Mouse (Mus musculus) CH12.LX (cell line): ENCODE data around the gene Zbtb20. TPM values are rescaled to one million over a fixed set of nuclear protein-coding genes. Genes with fewer than 3 reads are reported as not detected.
A peak's percentile ranks its signal among the peaks of the same experiment; 100 is the strongest.

Experiments
- DNase-seq: peaks from one replicate; pipeline ENCODE4 v3.0.0-alpha.2; 2013; ENCODE audit errors: extremely low read depth
- H3K27ac ChIP-seq: 2 replicates; pipeline ENCODE4 v1.5.1; 2012; ENCODE audit warnings: low read depth, mild to moderate bottlenecking, control low read depth, moderate library complexity; ENCODE audit not compliant: insufficient read depth
- H3K27me3 ChIP-seq: replicated peaks from 2 replicates; pipeline ENCODE3; 2012; ENCODE audit warnings: inconsistent platforms
- H3K36me3 ChIP-seq, 2 experiments: replicated peaks in 1 of 2; 2 replicates each; pipeline versions ENCODE3 to v1.6.1; 2012; ENCODE audit warnings: inconsistent platforms in 1 of 2, low read length in 1 of 2, mild to moderate bottlenecking in 1 of 2, mixed read lengths in 1 of 2, moderate library complexity in 1 of 2; ENCODE audit not compliant: control insufficient read depth in 1 of 2, insufficient read depth in 1 of 2
- H3K4me1 ChIP-seq, 2 experiments: 2 replicates each; pipeline ENCODE4 v1.6.1; 2012; ENCODE audit warnings: inconsistent platforms in 1 of 2, moderate library complexity in 1 of 2; ENCODE audit not compliant: insufficient read depth in 2 of 2, control insufficient read depth in 1 of 2
- H3K4me2 ChIP-seq: 2 replicates; pipeline ENCODE4 v1.6.1; 2012; ENCODE audit warnings: low read depth, mild to moderate bottlenecking, control low read depth; ENCODE audit not compliant: poor library complexity, insufficient read depth, severe bottlenecking
- H3K4me3 ChIP-seq, 3 experiments: fragments of 150-350 bp in 1 of 3; sonication (generic) in 1 of 3; replicated peaks in 1 of 3; 2 replicates each; pipeline versions ENCODE3 to v1.5.1; 2011 to 2012; ENCODE audit warnings: low read depth in 2 of 3, low read length in 2 of 3, mild to moderate bottlenecking in 2 of 3, moderate library complexity in 2 of 3, control low read depth in 1 of 3, improper control_type of control experiment in 1 of 3, inconsistent platforms in 1 of 3, mixed read lengths in 1 of 3; ENCODE audit not compliant: poor library complexity in 1 of 3
- H3K79me2 ChIP-seq: replicated peaks from 2 replicates; pipeline ENCODE4 v1.6.1; 2012; ENCODE audit warnings: mild to moderate bottlenecking, moderate library complexity; ENCODE audit not compliant: control insufficient read depth, poor library complexity, insufficient read depth, severe bottlenecking; ENCODE audit errors: extremely low read depth
- H3K9ac ChIP-seq: 2 replicates; pipeline ENCODE4 v1.6.1; 2012; ENCODE audit warnings: low read depth, mild to moderate bottlenecking, control low read depth, moderate library complexity; ENCODE audit not compliant: insufficient read depth
- H3K9me3 ChIP-seq: replicated peaks from 2 replicates; pipeline ENCODE3; 2012; ENCODE audit warnings: low read length, inconsistent platforms, mixed read lengths
- BHLHE40 ChIP-seq: IDR thresholded peaks from 2 replicates; pipeline ENCODE4 v1.6.1; 2011; ENCODE audit warnings: mild to moderate bottlenecking, low read depth, low read length, improper control_type of control experiment
- CHD1 ChIP-seq: IDR thresholded peaks from 2 replicates; pipeline ENCODE4 v1.6.1; 2012; ENCODE audit warnings: low read depth, low read length, improper control_type of control experiment, inconsistent platforms
- ELF1 ChIP-seq: IDR thresholded peaks from 2 replicates; pipeline ENCODE4 v1.6.1; 2014; ENCODE audit warnings: low read depth, mild to moderate bottlenecking, inconsistent platforms, low read length, improper control_type of control experiment
- EP300 ChIP-seq: IDR thresholded peaks from 2 replicates; pipeline ENCODE4 v1.6.1; 2011; ENCODE audit warnings: low read length, improper control_type of control experiment
- ETS1 ChIP-seq: conservative IDR thresholded peaks from 2 replicates; pipeline ENCODE4 v1.6.1; 2012; ENCODE audit warnings: low read depth, mild to moderate bottlenecking, inconsistent platforms, low read length, improper control_type of control experiment, moderate library complexity
- GABPA ChIP-seq: IDR thresholded peaks from 2 replicates; pipeline ENCODE4 v1.6.1; 2012; ENCODE audit warnings: low read depth, low read length, improper control_type of control experiment, inconsistent platforms; ENCODE audit not compliant: insufficient replicate concordance
- HCFC1 ChIP-seq: IDR thresholded peaks from 2 replicates; pipeline ENCODE4 v1.6.1; 2012; ENCODE audit warnings: low read depth, mild to moderate bottlenecking, inconsistent platforms, low read length, improper control_type of control experiment
- IRF4 ChIP-seq: IDR thresholded peaks from 2 replicates; pipeline ENCODE4 v1.6.1; 2014; ENCODE audit warnings: low read depth, mild to moderate bottlenecking, inconsistent platforms, low read length, improper control_type of control experiment
- JUN ChIP-seq: IDR thresholded peaks from 2 replicates; pipeline ENCODE4 v1.6.1; 2011; ENCODE audit warnings: low read depth, mild to moderate bottlenecking, low read length, improper control_type of control experiment, moderate library complexity; ENCODE audit not compliant: insufficient read depth
- MAFK ChIP-seq: IDR thresholded peaks from 2 replicates; pipeline ENCODE4 v1.6.1; 2011; ENCODE audit warnings: low read length, improper control_type of control experiment; ENCODE audit not compliant: insufficient replicate concordance
- MAX ChIP-seq: IDR thresholded peaks from 2 replicates; pipeline ENCODE4 v1.6.1; 2011; ENCODE audit warnings: low read length, improper control_type of control experiment
- MEF2A ChIP-seq: IDR thresholded peaks from 2 replicates; pipeline ENCODE4 v1.6.1; 2014; ENCODE audit warnings: low read depth, mild to moderate bottlenecking, inconsistent platforms, low read length, improper control_type of control experiment, borderline replicate concordance
- MXI1 ChIP-seq: IDR thresholded peaks from 2 replicates; pipeline ENCODE4 v1.6.1; 2011; ENCODE audit warnings: mild to moderate bottlenecking, low read depth, low read length, improper control_type of control experiment
- NELFE ChIP-seq: IDR thresholded peaks from 2 replicates; pipeline ENCODE4 v1.6.1; 2011; ENCODE audit warnings: low read depth, low read length, improper control_type of control experiment
- PAX5 ChIP-seq: IDR thresholded peaks from 2 replicates; pipeline ENCODE4 v1.6.1; 2012; ENCODE audit warnings: low read length, inconsistent platforms, mixed read lengths
- RAD21 ChIP-seq: IDR thresholded peaks from 2 replicates; pipeline ENCODE4 v1.6.1; 2011; ENCODE audit warnings: low read depth, mild to moderate bottlenecking, low read length, improper control_type of control experiment, moderate library complexity
- SMC3 ChIP-seq: IDR thresholded peaks from 2 replicates; pipeline ENCODE4 v1.6.1; 2011; ENCODE audit warnings: low read depth, low read length, improper control_type of control experiment
- TBP ChIP-seq: conservative IDR thresholded peaks from 2 replicates; pipeline ENCODE4 v1.6.1; 2011; ENCODE audit warnings: low read depth, low read length, improper control_type of control experiment
- TCF12 ChIP-seq: IDR thresholded peaks from 2 replicates; pipeline ENCODE4 v1.6.1; 2014; ENCODE audit warnings: low read depth, mild to moderate bottlenecking, inconsistent platforms, low read length, improper control_type of control experiment
- UBTF ChIP-seq: IDR thresholded peaks from 2 replicates; pipeline ENCODE4 v1.6.1; 2012; ENCODE audit warnings: low read depth, mild to moderate bottlenecking, inconsistent platforms, low read length, improper control_type of control experiment, moderate library complexity
- USF2 ChIP-seq: conservative IDR thresholded peaks from 2 replicates; pipeline ENCODE4 v1.6.1; 2011; ENCODE audit warnings: low read depth, low read length, improper control_type of control experiment
- ZNF384 ChIP-seq: IDR thresholded peaks from 2 replicates; pipeline ENCODE4 v1.6.1; 2012; ENCODE audit warnings: low read depth, low read length, improper control_type of control experiment, inconsistent platforms
- dilution Hi-C: fragments of 300-500 bp; cut with MboI; formaldehyde crosslinking; loops from 2 replicates; pipeline ENCODE4 v1.14.3; 2020; ENCODE audit warnings: low sequenced_read_pairs; ENCODE audit not compliant: extremely low pct_unique_long_range_greater_than_20kb, extremely low pct_ligation_motif_present
- in situ Hi-C: fragments of 300-500 bp; cut with MboI; formaldehyde crosslinking; loops from 3 replicates; pipeline ENCODE4 v1.14.3; 2019; ENCODE audit warnings: low sequenced_read_pairs, low pct_ligation_motif_present, low pct_unique_long_range_greater_than_20kb, mixed read lengths
- polyA plus RNA-seq: library from polyadenylated mRNA; unstranded; fragments of >175 nt; gene quantifications from 2 replicates; pipeline ENCODE4 v1.2.1, GENCODE M21; 2012; ENCODE audit warnings: low read depth; ENCODE audit not compliant: insufficient read length
- total RNA-seq, 2 experiments: library from RNA; depleted of rRNA; stranded (reverse); fragments of 300-350 nt in 1 of 2; fragments of >200 nt in 1 of 2; gene quantifications; 2 replicates each; pipeline ENCODE4 v1.2.3; 2012 to 2014

Zbtb20 gene
- total and polyA plus RNA-seq, 3 experiments = 24.9 to 58.0 (median 51.6) TPM

DNA sequence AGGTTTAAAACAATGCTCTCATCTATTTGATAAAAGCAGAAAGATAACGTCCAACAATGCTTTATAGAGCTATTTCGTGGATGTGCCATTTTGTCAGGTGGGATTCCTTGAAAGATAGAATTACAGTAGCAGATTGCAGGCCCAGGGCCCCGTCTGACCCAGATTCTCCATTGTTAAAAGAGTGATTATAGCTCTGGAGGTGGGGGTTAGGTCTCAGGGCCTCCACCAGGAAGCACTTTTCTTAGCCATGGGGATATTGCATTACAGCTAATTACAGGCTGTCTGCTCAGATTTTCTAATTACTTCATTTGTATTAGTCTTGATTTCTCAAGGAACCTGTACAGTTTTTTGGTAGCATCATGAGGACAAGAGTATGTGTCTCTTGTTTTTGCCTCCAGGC, 798.7 kb downstream of the Zbtb20 start:
- in situ Hi-C loops = no loop called here
- H3K9me3 ChIP-seq = peaks cover 8% of the 10 kb centered on the region
- no peaks in the 10 kb centered on the region for H3K79me2 ChIP-seq
- no peaks in the 10 kb centered on the region for H3K27me3 ChIP-seq
- no peak overlapping the region for H3K27ac ChIP-seq
- H3K4me2 ChIP-seq = no peak overlapping the region
- no peak overlapping the region for H3K4me3 ChIP-seq
- H3K36me3 ChIP-seq = no peaks in the 10 kb centered on the region
- TF ChIP-seq MEF2A (no peak), GABPA (no peak), SMC3 (no peak), HCFC1 (no peak), UBTF (no peak), IRF4 (no peak), MAX (no peak), PAX5 (no peak), ELF1 (no peak)
- peaks cover 12 to 20% of the 10 kb centered on the region in 2 experiments for H3K4me1 ChIP-seq
- no peak for DNase-seq
- dilution Hi-C loops = no loop called here
- H3K9ac ChIP-seq = no peak overlapping the region

DNA sequence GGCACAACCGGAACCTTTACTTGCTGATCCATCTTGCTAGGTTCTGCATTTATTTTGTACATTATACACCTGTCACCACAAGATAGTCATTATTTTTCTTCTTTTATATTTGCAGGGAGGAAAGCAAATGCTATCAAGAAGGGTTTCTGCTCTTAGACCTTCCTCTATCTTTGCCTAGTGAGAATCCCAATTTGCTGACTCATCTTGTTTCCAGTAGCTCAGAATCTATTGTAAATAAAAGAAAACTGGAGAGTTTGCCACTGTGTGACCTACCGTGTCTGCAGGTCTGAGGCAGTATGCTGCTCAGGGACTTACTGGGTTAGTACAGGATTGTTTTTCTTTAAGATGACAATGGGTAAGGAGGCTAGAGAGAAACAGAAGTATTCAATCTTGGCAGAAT, 812.3 kb downstream of the Zbtb20 start:
- no peaks in the 10 kb centered on the region for H3K36me3 ChIP-seq
- H3K27ac ChIP-seq = no peak overlapping the region
- no peak overlapping the region for H3K4me2 ChIP-seq
- peak; percentile 96 for TF ChIP-seq MAFK
- TF ChIP-seq TBP = no peak
- no peak for TF ChIP-seq RAD21
- H3K79me2 ChIP-seq = no peaks in the 10 kb centered on the region
- H3K9me3 ChIP-seq = no peaks in the 10 kb centered on the region
- no peak overlapping the region for H3K4me3 ChIP-seq
- in situ Hi-C loops = no loop called here
- H3K4me1 ChIP-seq = peaks cover 27 to 38% of the 10 kb centered on the region in 2 experiments
- no peak overlapping the region for H3K9ac ChIP-seq
- no peaks in the 10 kb centered on the region for H3K27me3 ChIP-seq
- dilution Hi-C loops = no loop called here
- DNase-seq = no peak

DNA sequence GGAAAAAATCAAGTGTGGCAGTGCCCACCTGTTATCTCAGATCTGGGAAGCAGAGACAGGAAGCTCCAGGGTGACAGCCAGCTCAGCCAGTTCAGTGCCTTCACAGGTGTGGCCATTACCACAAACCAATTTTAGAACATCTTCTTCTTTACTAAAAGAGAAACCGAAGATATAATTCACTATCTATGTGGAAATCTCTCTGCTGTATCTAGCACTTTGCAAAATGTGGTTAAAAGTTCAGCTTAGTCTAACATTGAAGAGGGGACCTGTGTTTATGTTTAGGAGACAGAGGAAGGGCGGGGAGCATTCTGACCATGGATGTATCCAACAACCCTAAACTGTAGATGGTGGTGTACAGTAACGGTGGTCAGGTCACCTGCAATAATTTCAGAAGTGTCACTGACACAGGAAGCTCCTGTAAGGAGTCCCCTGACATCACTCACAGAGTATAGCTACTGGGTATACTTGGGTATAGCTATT, 814.6 kb downstream of the Zbtb20 start:
- Histone ChIP-seq H3K9ac (no peak overlapping the region), H3K27ac (no peak overlapping the region), H3K9me3 (no peaks in the 10 kb centered on the region), H3K4me1 (peaks cover 31 to 51% of the 10 kb centered on the region in 2 experiments), H3K27me3 (no peaks in the 10 kb centered on the region), H3K36me3 (no peaks in the 10 kb centered on the region), H3K4me3 (no peak overlapping the region)
- in situ Hi-C loops = loop anchor here (10.0 kb wide), 2 partner anchors 185 to 295 kb away; no protein-coding TSS in a partner anchor
- dilution Hi-C loops = no loop called here
- DNase-seq = peak; percentile 41
- TF ChIP-seq BHLHE40 (peak; percentile 56), IRF4 (0 out of 2 replicates have a peak, but pooled peaks have one; percentile 29), MAFK (0 out of 2 replicates have a peak, but pooled peaks have one; percentile 15), EP300 (peak; percentile 75), MXI1 (0 out of 2 replicates have a peak, but pooled peaks have one; percentile 21), MEF2A (peak; percentile 86), NELFE (no peak), USF2 (no peak), CHD1 (peak; percentile 65; the same call in 1 of the 2 replicates), JUN (no peak), ZNF384 (no peak; the same call in 1 of the 2 replicates), TCF12 (peak; percentile 66), ETS1 (peak; percentile 64), TBP (no peak)
- TF ChIP-seq, all 38 proteins: peak for 9
- Histone ChIP-seq H3K4me2 (peak overlapping the region; percentile 44), H3K79me2 (no peaks in the 10 kb centered on the region)
